Mouse (Mus musculus): ENCODE data around the gene Adam23. TPM values are rescaled to one million over a fixed set of nuclear protein-coding genes. Genes with fewer than 3 reads are reported as not detected.

The Adam23 gene
- polyA plus RNA-seq, 1 experiment from 2014 or later, result 0.78 TPM

DNA sequence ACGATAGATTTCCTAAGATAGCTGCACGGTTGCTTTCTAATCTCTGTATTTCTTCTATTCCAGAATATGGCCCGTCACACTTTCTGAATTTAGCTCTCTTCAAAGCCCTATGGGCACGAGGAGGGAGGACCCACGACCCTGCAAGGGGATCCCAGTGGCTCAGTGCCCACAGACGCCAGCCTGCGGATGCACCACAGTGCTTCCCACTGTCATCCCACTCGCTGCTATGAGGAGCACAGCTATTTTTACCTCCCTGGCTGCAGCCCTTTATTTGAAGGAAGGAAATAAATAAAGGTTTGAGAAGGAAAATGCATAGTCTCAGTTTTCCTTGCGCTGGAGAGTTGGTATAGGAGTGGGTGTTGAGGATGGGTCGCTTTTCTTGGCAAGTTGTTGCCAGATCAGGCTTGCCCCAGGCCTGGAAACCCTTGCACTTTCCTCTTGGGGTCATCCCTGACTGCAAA is 512 bp upstream of the Adam23 start:
- peaks cover 15% of the 10 kb centered on the region for H3K4me1 ChIP-seq
- peak overlapping the region; percentile 99 for H3K4me2 ChIP-seq
- ATAC-seq (ENCODE audit: extremely low read depth, insufficient number of reproducible peaks, low FRiP score, low TSS enrichment), result no peak
- H3K36me3 ChIP-seq, result no peaks in the 10 kb centered on the region
- peak overlapping the region; percentile 82; the same call in 1 of the 2 replicates for H3K9ac ChIP-seq
- H3K4me3 ChIP-seq, result peak overlapping the region; percentile 74
- peaks cover 74% of the 10 kb centered on the region for H3K27me3 ChIP-seq (replicated peaks)
- 52% methylated on average over 10 of the region's 10 CpGs for WGBS
- H3K9me3 ChIP-seq, result no peaks in the 10 kb centered on the region
- no peak overlapping the region for H3K27ac ChIP-seq (replicated peaks)

DNA sequence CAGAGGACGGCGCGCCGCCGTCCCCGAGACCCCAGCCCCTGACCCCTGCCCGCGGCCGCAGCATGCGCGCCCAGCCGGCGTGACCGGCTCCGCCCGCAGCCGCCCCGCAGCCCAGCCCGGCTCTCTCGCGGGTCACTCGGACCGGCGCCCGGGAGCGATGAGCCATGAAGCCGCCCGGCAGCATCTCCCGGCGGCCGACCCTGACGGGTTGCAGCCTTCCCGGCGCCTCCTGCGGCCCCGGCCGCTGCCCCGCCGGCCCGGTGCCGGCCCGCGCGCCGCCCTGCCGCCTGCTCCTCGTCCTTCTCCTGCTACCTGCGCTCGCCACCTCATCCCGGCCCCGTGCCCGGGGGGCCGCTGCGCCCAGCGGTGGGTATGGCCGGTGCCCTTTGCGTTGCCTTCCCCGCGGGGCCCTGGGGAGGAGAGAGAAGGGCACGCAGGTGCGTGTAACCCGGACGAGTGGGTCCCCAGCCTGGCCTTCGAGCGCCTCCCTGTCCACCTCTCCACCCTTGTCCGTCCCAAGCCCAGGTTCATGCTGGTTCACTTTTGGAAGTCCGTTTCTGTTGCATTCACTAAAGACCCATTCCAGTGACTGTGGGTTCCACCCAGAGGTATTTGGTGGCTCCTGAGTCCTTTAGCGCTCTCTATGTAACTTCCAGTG is 485 bp downstream of the Adam23 start:
- H3K27ac ChIP-seq (replicated peaks), result no peak overlapping the region
- H3K27me3 ChIP-seq (replicated peaks), result peaks cover 75% of the 10 kb centered on the region
- peak overlapping the region; percentile 74 for H3K4me3 ChIP-seq
- no peak for ATAC-seq (ENCODE audit: extremely low read depth, insufficient number of reproducible peaks, low FRiP score, low TSS enrichment)
- peak overlapping the region; percentile 99 for H3K4me2 ChIP-seq
- H3K4me1 ChIP-seq, result peaks cover 15% of the 10 kb centered on the region
- H3K9ac ChIP-seq, result peak overlapping the region; percentile 82
- no peaks in the 10 kb centered on the region for H3K9me3 ChIP-seq
- no peaks in the 10 kb centered on the region for H3K36me3 ChIP-seq
- WGBS, result under 1% methylated on average over 63 of the region's 68 CpGs

DNA sequence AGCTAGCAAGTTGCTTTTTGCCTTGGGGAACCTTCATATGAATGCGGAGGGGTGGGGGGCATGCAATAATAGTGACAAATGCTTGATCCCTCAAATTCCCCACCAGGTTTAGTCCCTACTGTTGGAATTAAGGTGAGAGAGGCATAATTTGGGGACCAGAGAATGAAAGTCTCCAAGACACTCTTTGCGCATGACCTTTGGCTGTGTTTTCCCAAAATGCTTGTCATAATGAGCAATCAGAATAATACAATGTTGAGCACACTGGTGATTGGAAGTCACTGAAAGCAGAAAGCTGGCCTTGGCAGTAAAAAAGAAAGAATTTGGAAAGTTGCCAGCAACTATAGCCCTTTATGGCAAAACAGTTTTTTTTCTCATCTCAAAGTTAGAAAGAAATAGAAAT is 1.0 kb downstream of the Adam23 start:
- no peak for ATAC-seq (ENCODE audit: extremely low read depth, insufficient number of reproducible peaks, low FRiP score, low TSS enrichment)
- no peaks in the 10 kb centered on the region for H3K9me3 ChIP-seq
- H3K27me3 ChIP-seq (replicated peaks), result peaks cover 70% of the 10 kb centered on the region
- no peaks in the 10 kb centered on the region for H3K36me3 ChIP-seq
- no peak overlapping the region; the same call in 1 of the 2 replicates for H3K9ac ChIP-seq
- peak overlapping the region; percentile 74 for H3K4me3 ChIP-seq
- H3K27ac ChIP-seq (replicated peaks), result no peak overlapping the region
- peaks cover 15% of the 10 kb centered on the region for H3K4me1 ChIP-seq
- WGBS, result 62% methylated on average over 2 of the region's 2 CpGs
- H3K4me2 ChIP-seq, result peak overlapping the region; percentile 99

DNA sequence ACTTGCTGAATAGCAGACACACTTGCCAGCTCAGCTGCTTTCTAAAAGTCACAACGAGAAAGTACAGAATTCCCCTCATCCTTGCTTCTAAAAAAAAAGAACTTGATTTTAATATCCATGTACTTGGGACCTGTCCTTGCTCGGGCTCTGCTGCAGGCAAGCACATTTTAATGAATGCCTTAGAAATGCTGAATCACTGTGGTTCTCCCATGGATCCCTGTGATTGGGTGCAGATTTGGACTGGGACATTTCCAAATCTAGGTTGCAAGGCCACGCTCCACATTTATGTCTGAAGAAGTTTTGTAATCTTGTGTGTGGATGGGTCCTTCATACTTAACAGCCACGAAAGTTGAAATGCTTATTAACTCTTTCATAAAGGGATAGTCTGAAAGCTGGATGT is 4.4 kb downstream of the Adam23 start:
- Histone ChIP-seq H3K36me3 (no peaks in the 10 kb centered on the region), H3K27me3 (replicated peaks) (peaks cover 62% of the 10 kb centered on the region), H3K4me1 (peaks cover 23% of the 10 kb centered on the region), H3K27ac (replicated peaks) (no peak overlapping the region), H3K9ac (no peak overlapping the region), H3K9me3 (no peaks in the 10 kb centered on the region), H3K4me3 (no peak overlapping the region), H3K4me2 (no peak overlapping the region)
- no peak for ATAC-seq (ENCODE audit: extremely low read depth, insufficient number of reproducible peaks, low FRiP score, low TSS enrichment)
- 70% methylated on average over 4 of the region's 4 CpGs for WGBS

DNA sequence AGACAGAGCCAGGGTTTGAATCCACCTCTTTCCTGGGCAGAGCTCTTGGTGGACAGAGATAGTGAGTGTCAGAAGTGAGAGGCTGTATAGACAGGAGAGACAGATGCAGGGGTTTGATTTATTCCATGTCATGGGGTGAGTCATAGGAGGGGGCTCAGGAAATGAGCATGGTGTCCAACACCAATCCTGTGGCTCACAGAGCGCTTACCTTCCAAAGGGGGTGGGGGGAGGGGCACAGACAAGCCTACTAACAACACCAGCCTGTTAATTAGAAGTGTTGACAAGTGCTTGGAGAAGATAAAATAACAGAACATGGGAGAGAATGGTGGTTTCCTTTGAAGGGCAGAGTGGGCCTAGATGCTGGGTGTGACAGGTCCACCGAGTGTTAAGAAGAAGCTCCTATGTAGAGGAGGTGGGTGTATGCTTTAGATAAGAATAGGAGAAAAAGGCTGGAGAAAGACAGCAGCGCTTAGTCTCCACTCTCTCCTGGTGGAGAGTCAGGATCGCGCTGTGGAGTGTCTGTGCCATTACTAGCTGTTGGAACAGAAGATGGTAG is 7.7 kb downstream of the Adam23 start:
- no peak for ATAC-seq (ENCODE audit: extremely low read depth, insufficient number of reproducible peaks, low FRiP score, low TSS enrichment)
- no peaks in the 10 kb centered on the region for H3K9me3 ChIP-seq
- WGBS, result 6% methylated on average over 5 of the region's 5 CpGs
- H3K27ac ChIP-seq (replicated peaks), result no peak overlapping the region
- peaks cover 28% of the 10 kb centered on the region for H3K27me3 ChIP-seq (replicated peaks)
- H3K4me1 ChIP-seq, result peaks cover 14% of the 10 kb centered on the region
- H3K9ac ChIP-seq, result no peak overlapping the region
- no peak overlapping the region for H3K4me2 ChIP-seq
- H3K36me3 ChIP-seq, result no peaks in the 10 kb centered on the region
- H3K4me3 ChIP-seq, result no peak overlapping the region

DNA sequence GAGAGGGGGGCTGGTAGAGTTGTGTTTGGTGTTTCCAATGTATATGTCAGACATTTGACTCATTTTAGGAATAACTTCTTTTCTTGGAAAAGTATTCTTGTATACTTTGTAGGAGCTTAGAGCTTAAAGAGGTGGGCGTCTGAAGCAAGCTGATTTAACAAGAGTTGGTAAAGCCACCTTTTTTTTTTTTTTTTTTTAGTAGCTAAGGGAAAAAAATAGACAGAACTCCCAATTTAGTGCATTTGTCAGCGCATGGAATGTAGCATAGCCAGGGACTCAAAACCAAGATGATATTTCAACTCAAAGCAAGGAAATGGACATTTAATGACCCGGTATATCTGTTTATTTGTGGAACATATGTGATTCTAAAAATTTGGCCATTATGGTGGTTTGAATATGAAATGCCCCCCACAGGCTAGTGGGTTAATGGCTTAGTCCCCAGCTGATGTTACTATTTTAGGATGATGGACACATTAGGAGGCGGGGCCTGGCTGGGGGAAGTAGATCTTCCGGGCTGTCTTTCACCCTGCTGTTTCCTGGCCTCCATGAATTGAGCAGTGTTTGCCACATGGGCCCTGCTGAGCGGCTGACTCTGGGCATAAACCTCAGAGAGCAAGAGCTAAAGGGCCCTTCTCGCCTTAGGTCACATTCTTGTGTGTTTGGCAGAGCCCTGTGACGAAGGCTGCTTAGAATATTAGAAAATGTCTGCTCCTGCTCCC is 12.3 kb downstream of the Adam23 start:
- Histone ChIP-seq H3K9me3 (no peaks in the 10 kb centered on the region), H3K36me3 (no peaks in the 10 kb centered on the region), H3K9ac (no peak overlapping the region), H3K4me2 (no peak overlapping the region), H3K27me3 (replicated peaks) (peaks cover 5% of the 10 kb centered on the region; the same call in 1 of the 2 replicates), H3K4me1 (peaks cover 14% of the 10 kb centered on the region), H3K4me3 (no peak overlapping the region), H3K27ac (replicated peaks) (no peak overlapping the region)
- ATAC-seq (ENCODE audit: extremely low read depth, insufficient number of reproducible peaks, low FRiP score, low TSS enrichment), result no peak
- WGBS, result 66% methylated on average over 8 of the region's 8 CpGs

DNA sequence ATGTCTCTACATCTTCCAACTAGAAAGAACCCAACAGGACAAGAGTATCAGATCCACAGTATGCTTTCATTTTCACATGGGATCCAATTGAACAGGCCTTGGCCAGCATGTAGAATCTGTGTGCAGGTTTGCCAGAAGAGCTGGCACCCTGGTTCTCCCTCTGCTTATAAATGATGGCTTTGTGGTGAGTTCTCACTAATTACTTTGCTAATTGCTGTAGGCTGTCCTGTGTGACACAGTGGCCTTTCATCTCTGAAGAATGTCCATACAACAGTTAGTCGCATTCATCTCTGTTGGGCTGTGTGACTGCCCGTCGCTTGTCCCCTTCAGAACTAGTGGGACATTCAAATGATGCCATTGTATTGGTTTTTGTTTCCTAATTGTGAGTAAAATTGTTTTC is 13.5 kb downstream of the Adam23 start:
- WGBS, result 92% methylated on average over 3 of the region's 3 CpGs
- Histone ChIP-seq H3K36me3 (no peaks in the 10 kb centered on the region), H3K4me1 (0 out of 2 replicates have a peak, but pooled peaks cover 4% of the 10 kb centered on the region), H3K4me2 (no peak overlapping the region), H3K27ac (replicated peaks) (no peak overlapping the region), H3K4me3 (no peak overlapping the region), H3K9me3 (no peaks in the 10 kb centered on the region), H3K27me3 (replicated peaks) (no peaks in the 10 kb centered on the region; the same call in 1 of the 2 replicates), H3K9ac (no peak overlapping the region)
- ATAC-seq (ENCODE audit: extremely low read depth, insufficient number of reproducible peaks, low FRiP score, low TSS enrichment), result no peak

DNA sequence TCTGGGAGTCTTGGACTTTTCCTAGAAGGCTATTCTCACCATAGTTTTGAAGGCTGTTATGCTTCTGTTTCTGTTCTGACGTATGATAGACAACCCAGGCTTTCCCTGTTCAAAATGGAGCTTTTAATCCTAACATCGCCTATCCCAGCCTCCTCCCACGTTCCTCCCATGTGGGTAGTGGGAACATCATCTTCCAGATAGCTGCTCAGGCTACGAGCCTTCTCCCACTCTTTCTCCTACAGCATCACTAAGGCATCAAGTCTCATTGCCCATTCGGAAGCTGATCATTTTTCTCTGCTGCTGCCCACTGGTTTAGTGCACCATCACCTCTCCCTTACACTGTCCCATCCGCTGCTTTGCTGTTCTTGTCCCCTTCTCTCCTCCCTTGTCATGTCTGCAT is 14.2 kb downstream of the Adam23 start:
- 0 out of 2 replicates have a peak, but pooled peaks cover 4% of the 10 kb centered on the region for H3K4me1 ChIP-seq
- WGBS, result 68% methylated on average over 6 of the region's 6 CpGs
- no peaks in the 10 kb centered on the region for H3K9me3 ChIP-seq
- H3K9ac ChIP-seq, result no peak overlapping the region
- no peak for ATAC-seq (ENCODE audit: extremely low read depth, insufficient number of reproducible peaks, low FRiP score, low TSS enrichment)
- no peaks in the 10 kb centered on the region for H3K36me3 ChIP-seq
- H3K27ac ChIP-seq (replicated peaks), result no peak overlapping the region
- no peak overlapping the region for H3K4me3 ChIP-seq
- H3K27me3 ChIP-seq (replicated peaks), result no peaks in the 10 kb centered on the region
- H3K4me2 ChIP-seq, result no peak overlapping the region

DNA sequence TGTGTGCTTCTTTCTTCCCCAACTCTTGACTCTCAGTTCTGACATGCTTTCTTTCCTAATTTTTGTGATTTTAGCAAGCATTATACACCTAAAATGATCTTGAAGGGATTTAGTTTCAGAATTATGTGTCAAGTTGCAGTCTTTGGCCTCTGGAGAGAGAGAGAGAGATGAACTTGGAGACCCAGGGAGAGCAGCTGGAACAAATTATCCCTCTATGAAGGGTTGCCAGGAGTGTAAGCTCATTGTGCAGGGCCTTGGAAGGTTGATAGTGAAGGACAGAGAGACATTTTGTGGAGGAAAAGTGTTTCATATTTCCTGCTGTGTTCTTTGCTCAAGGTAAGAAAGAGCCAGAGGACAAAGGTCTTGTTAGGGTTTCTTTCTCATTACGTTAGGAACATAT is 18.8 kb downstream of the Adam23 start:
- no peak for ATAC-seq (ENCODE audit: extremely low read depth, insufficient number of reproducible peaks, low FRiP score, low TSS enrichment)
- Histone ChIP-seq H3K4me2 (no peak overlapping the region), H3K9ac (no peak overlapping the region), H3K9me3 (no peaks in the 10 kb centered on the region), H3K27me3 (replicated peaks) (no peaks in the 10 kb centered on the region), H3K4me1 (no peaks in the 10 kb centered on the region), H3K27ac (replicated peaks) (no peak overlapping the region), H3K4me3 (no peak overlapping the region), H3K36me3 (no peaks in the 10 kb centered on the region)
- 59% methylated on average over 1 of the region's 1 CpGs for WGBS

DNA sequence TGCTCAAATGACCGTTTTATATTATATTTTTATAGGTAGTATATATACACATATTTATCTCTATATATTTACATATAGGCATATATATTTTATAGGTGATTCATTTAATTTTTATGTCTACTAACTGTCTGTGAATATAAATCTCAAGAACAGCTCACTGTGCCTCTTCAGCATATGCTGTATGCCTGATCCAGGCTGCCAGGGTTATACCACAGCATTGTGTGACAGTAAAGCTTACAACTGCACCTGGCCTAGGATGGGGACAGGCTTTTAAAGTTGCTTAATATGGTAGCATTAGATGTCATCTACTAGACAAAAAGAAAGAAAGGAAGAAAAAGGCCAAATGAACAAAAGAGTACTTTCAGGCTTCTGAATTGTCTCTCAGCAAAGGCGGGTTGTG is 27.6 kb downstream of the Adam23 start:
- no peak for ATAC-seq (ENCODE audit: extremely low read depth, insufficient number of reproducible peaks, low FRiP score, low TSS enrichment)
- 79% methylated on average over 2 of the region's 2 CpGs for WGBS
- no peak overlapping the region for H3K4me2 ChIP-seq
- no peak overlapping the region for H3K27ac ChIP-seq (replicated peaks)
- H3K36me3 ChIP-seq, result no peaks in the 10 kb centered on the region
- H3K27me3 ChIP-seq (replicated peaks), result no peaks in the 10 kb centered on the region
- H3K9me3 ChIP-seq, result no peaks in the 10 kb centered on the region
- no peaks in the 10 kb centered on the region for H3K4me1 ChIP-seq
- no peak overlapping the region for H3K9ac ChIP-seq
- no peak overlapping the region for H3K4me3 ChIP-seq

DNA sequence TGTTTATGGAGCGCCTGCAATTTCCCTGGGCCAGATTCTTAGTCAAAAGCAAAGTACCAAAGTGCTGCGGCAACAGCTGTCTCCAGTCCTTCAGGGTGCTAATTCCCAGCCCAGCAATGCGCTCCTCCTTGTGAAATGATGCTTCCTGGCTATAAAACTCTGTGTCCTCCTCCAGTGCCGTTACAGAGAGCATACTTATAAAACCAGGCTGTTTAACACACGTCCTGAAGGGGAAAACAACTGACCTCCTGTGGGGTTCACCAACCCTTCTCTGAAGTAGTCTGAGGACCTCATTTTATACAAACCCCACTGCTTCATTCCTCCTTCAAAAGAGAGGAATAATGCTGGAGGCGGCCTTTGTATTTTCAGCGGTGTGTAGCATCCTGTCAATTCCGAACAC is 28.0 kb downstream of the Adam23 start:
- H3K4me2 ChIP-seq, result no peak overlapping the region
- H3K27ac ChIP-seq (replicated peaks), result no peak overlapping the region
- H3K4me3 ChIP-seq, result no peak overlapping the region
- H3K4me1 ChIP-seq, result peaks cover 1% of the 10 kb centered on the region; the same call in 1 of the 2 replicates
- no peaks in the 10 kb centered on the region for H3K27me3 ChIP-seq (replicated peaks)
- H3K9ac ChIP-seq, result no peak overlapping the region
- 67% methylated on average over 8 of the region's 8 CpGs for WGBS
- no peak for ATAC-seq (ENCODE audit: extremely low read depth, insufficient number of reproducible peaks, low FRiP score, low TSS enrichment)
- no peaks in the 10 kb centered on the region for H3K36me3 ChIP-seq
- no peaks in the 10 kb centered on the region for H3K9me3 ChIP-seq
